Mouse (Mus musculus): ENCODE results near the gene Cep97.

Gene Cep97

GRCm38 (mm10) chr16:55894536-55894892 is 40.1 kb downstream of the Cep97 start:
- in situ Hi-C loops (cut with MboI; ENCODE audit: unreplicated experiment in 2 of 2), result loop anchor here in 1 of 2 experiments (5.0 to 25.0 kb wide), 2 partner anchors 53 to 818 kb away; partner anchors contain the start of gene Tfg

DNA sequence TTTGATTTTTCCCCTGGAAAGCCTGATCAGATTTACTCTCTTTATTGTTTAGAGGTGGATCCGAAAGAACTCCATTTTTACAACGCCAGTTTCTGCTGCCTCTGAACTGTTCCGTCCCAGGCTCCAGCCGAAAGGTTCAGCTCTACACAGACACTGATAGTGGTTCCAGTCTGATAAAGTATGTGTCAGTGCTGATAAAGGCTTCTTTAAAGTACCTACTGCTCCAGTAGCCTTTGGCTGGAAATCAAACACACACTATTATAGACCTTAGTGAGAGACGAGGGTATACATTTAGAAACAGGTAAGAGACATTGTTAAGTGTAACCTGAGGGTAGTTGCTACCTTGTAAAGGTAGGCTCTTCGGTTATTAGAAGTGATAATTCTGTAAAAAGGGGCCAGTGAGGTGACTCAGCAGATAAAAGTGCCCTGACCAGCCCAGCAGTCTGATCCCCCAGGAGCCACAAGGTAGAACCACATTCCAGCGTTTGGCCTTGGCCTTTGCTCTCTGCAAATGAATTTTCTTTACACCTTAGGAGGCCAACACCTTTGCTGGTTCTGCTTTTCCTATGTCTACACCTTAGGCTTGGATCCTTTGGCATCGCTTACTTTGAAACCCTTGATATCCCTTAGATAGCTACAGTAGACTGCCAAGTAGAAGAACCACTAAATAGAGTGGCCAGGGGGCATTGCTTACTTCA is 41.1 kb downstream of the Cep97 start:
- in situ Hi-C loops (cut with MboI; ENCODE audit: unreplicated experiment in 2 of 2), result loop anchor here in 1 of 2 experiments (5.0 to 25.0 kb wide), 2 partner anchors 54 to 819 kb away; partner anchors contain the start of gene Tfg

DNA sequence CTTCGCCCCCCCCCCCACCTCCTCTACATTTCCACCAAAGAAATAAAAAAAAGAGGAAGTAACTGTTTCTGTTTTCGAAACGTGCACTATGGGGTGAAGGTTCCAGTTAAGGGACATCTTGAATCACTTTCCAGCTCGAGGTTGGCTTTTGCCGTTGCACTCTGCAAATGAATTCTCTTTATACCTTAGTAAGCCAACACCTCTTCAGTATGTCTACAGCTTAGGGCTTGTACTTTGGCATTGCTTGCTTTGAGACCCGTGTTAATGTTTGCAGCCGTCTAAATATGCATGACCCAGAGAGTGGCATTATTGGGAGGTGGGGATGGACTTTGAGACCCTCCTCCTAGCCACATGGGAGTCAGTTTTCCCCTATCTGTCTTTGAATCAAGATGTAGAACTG is 42.2 kb downstream of the Cep97 start:
- in situ Hi-C loops (cut with MboI; ENCODE audit: unreplicated experiment in 2 of 2), result loop anchor here in 1 of 2 experiments (5.0 to 25.0 kb wide), 2 partner anchors 55 to 820 kb away; partner anchors contain the start of gene Tfg

DNA sequence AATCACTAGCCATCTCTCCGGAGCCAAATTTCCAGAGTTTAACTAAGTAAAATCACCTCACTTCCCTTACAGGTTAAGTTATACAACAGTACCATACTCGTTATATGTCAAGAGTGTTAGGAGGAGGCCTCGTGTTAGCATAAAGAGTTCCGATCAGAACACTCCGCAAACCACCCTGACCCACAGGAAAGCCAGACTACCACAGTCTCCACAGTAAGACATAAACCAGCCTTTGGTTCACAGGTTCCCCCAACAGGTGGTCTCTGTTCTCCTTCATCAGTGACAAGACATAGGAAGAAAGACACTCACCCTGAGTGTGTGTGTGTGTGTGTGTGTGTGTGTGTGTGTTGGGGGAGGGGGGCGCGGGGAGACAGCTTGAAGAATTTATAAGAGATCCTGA is 43.3 kb downstream of the Cep97 start:
- in situ Hi-C loops (cut with MboI; ENCODE audit: unreplicated experiment in 2 of 2), result loop anchor here in 1 of 2 experiments (5.0 to 25.0 kb wide), 2 partner anchors 56 to 821 kb away; partner anchors contain the start of gene Tfg

DNA sequence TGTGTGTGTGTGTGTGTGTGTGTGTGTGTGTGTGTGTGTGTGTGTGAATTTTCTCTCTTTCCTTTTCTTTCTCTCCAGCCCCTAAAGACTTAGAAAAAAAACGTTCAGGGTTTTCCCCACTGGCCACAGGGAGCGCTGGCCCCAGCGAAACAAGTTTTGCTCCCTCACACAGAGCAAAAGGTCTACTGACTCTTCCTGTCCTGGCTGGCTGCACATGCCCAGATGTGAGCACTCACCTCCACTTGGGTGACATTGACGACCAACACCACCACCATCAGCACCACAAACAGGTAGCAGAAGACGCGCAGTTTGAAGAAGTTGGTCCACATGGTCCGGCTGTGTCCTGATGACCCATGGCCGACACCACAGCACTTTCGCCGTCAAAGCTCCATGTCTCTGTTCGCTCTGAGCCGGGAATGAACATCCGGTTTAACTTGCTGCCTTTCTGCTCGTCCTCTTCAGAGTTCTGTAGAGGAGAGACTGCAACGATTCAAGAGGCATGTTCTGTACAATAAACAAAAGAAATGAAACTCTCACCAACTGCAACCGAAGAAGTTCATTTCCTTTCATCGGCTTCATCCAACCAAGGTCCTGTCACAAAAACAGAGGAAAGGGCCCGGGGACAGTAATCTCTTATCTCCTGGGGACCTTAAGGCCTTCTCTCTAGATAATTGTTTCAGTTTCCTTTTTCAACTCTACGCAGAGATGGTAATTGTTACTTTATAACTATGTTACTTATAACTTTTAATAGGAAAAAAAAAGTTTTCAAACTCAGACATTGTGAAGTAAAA is 44.1 kb downstream of the Cep97 start:
- in situ Hi-C loops (cut with MboI; ENCODE audit: unreplicated experiment in 2 of 2), result loop anchor here in 1 of 2 experiments (5.0 to 25.0 kb wide), 2 partner anchors 57 to 822 kb away; partner anchors contain the start of gene Tfg

DNA sequence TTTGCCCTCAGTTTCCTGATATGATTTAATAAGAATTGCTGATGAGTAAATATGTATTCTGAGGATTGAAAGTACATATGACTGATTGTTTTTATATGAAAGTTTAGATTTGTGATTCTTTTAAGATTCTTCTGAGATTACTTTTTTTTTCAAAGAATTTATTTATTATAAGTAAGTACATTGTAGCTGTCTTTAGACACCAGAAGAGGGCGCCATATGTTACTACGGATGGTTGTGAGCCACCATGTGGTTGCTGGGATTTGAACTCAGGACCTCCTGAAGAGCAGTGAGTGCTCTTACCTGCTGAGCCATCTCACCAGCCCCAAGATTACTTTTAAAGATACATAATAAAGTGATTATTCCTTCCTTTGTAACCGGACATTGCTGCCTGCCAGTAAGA is 45.2 kb downstream of the Cep97 start:
- in situ Hi-C loops (cut with MboI; ENCODE audit: unreplicated experiment in 2 of 2), result loop anchor here (5.0 to 25.0 kb wide), 5 partner anchors 178 to 1205 kb away; partner anchors contain the start of gene Tfg (in 1 of the 2)

- in situ Hi-C loops (cut with MboI; ENCODE audit: unreplicated experiment in 2 of 2), result loop anchor here (5.0 to 25.0 kb wide), 5 partner anchors 179 to 1206 kb away; partner anchors contain the start of gene Tfg (in 1 of the 2)
These were observed 46.1 kb downstream of the Cep97 start for GRCm38 (mm10) chr16:55888584-55888960.

DNA sequence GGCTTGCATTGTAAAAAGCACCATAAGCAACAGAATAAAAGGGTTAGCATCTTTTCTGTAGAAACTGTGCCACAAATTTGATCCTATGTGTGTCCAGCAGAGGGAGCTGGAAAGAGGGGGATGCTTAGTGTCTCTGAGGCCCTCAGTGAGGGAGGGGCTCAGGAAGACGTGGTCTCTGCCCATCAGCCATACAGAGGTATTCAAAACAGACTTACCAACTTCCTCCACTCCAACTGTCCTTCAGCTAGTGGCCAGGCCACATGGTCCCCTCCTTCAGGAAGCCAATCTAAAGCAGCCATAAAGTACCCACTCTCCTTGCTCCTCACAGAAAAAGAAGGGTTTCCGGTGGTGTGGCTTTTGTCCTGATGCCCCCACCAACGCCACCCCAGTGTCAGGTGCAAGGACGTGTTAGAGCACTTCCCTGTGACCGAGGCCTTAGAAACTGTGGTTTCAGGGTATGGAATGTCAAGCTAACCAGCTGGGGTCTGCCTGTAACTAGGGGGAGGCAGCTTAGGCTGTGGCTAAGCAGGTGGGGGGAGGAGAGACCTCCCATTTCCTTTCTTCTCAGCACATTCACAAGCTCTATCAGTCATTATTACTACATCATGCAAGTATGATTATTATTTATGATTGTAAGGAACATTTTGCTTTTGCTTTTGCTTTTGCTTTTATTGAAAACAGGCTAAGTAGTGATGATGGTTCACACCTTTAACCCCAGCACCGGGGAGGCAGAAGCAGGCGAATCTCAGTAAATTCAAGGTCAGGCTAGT is 46.7 kb downstream of the Cep97 start:
- in situ Hi-C loops (cut with MboI; ENCODE audit: unreplicated experiment in 2 of 2), result loop anchor here (5.0 to 25.0 kb wide), 5 partner anchors 179 to 1207 kb away; partner anchors contain the start of gene Tfg (in 1 of the 2)

DNA sequence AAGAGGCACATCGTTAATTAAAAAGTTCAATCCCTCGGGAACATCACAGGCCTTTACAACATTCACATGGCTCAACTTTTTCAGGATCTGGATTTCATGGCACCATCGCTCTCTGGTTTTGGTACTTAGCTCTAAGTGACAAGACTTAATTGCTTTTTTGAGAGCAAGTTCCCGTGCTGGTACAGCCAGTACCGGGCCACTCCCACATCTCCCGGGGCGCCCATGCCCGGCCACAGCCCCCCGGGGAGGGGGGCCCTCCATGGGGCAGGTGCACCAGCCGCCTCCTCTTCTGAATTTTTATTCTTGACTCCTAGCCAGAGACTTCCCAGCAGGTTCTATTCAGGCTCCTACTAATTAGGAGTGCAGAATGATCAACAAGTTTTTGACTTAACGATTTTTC is 50.4 kb downstream of the Cep97 start:
- in situ Hi-C loops (cut with MboI; ENCODE audit: unreplicated experiment in 2 of 2), result loop anchor here (5.0 to 25.0 kb wide), 5 partner anchors 248 to 1211 kb away; partner anchors contain the start of gene Tfg (in 1 of the 2)

GRCm38 (mm10) chr16:55876025-55876424 is 58.6 kb downstream of the Cep97 start:
- in situ Hi-C loops (cut with MboI; ENCODE audit: unreplicated experiment in 2 of 2), result loop anchor here in 1 of 2 experiments (25.0 kb wide), 1 partner anchor 836 kb away; the partner anchor contains the start of gene Tfg

DNA sequence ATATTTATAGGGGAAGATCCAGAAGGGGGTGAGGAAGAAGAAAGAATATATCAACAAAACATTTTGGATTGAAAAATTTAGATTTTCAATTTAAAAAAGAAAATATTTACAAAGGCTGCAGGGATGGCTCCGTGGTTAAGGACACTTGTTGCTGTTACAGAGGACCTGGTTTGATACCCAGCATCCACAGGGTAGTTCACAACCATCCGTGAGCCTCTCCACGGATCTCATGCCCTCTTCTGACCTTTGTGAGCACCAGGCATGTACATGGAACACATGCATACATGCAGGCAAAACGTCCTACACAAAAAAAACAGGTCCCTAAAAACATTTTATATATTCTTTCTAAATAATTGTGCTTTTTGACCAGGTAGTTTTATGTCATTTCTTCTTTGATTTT is 70.8 kb downstream of the Cep97 start:
- in situ Hi-C loops (cut with MboI; ENCODE audit: unreplicated experiment in 2 of 2), result loop anchor here (5.0 to 25.0 kb wide), 3 partner anchors 342 to 1223 kb away; no protein-coding TSS in a partner anchor

- in situ Hi-C loops (cut with MboI; ENCODE audit: unreplicated experiment in 2 of 2), result loop anchor here (5.0 to 25.0 kb wide), 3 partner anchors 341 to 1224 kb away; no protein-coding TSS in a partner anchor
These were observed 71.4 kb downstream of the Cep97 start for GRCm38 (mm10) chr16:55863149-55863815.

GRCm38 (mm10) chr16:55861104-55861503 is 73.6 kb downstream of the Cep97 start:
- in situ Hi-C loops (cut with MboI; ENCODE audit: unreplicated experiment in 2 of 2), result loop anchor here (5.0 to 25.0 kb wide), 3 partner anchors 339 to 1226 kb away; no protein-coding TSS in a partner anchor

DNA sequence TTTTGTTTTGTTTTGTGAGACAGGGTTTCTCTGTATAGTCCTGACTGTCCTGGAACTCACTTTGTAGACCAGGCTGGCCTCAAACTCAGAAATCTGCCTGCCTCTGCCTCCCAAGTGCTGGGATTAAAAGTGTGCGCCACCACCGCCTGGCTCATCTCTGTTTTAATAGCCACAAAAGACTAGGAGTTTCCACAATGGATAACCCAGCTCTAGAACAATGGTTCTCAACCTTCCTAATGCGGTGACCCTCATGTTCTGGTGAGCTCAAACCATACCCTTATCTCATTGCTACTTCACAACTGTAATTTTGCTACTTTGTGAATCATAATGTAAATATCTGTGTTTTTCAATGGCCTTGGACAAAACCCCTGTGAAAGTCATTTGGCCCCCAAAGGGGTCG is 75.2 kb downstream of the Cep97 start:
- in situ Hi-C loops (cut with MboI; ENCODE audit: unreplicated experiment in 2 of 2), result loop anchor here (5.0 to 25.0 kb wide), 3 partner anchors 337 to 1228 kb away; no protein-coding TSS in a partner anchor

DNA sequence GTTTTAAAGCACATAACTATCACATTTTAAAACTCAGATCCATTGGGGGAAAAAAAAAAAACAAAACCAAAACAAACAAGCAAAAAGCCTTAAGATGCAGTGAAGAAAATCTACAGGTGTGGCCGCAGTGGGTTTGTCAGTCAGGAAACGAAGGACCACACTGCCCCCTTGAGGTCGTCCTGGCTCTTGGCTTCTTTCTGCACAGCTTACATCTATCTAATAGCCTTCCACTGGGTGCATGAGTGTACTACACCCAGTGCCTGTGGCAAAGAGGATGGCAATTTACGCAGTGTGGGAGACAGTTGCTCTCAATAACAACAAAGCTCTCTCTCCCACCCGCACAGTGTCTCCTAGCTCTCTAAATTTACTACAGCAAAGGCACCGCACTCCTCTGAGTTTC is 76.2 kb downstream of the Cep97 start:
- in situ Hi-C loops (cut with MboI; ENCODE audit: unreplicated experiment in 2 of 2), result loop anchor here (5.0 to 25.0 kb wide), 3 partner anchors 336 to 1229 kb away; no protein-coding TSS in a partner anchor

- in situ Hi-C loops (cut with MboI; ENCODE audit: unreplicated experiment in 2 of 2), result loop anchor here (25.0 kb wide), 2 partner anchors 641 to 1234 kb away; no protein-coding TSS in a partner anchor
These were observed 81.5 kb downstream of the Cep97 start for GRCm38 (mm10) chr16:55852943-55853727.

DNA sequence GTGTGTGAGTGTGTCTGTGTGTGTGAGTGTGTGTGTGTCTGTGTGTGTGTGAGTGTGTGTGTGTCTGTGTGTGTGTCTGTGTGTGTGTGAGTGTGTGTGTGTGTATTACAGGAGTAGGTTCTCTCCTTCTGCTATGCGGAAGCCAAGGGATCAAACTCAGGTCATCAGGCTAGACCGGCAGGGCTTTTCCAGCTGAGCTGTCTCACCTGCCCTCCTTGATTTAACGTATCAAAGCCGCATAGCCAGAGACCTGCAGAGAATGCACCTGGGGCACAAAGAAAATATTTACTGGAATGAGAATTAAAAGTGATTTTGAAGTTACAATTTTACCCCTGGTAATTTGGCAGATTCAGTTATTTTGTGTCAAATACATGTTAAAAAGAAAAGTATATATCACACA is 82.1 kb downstream of the Cep97 start:
- in situ Hi-C loops (cut with MboI; ENCODE audit: unreplicated experiment in 2 of 2), result loop anchor here (25.0 kb wide), 2 partner anchors 640 to 1235 kb away; no protein-coding TSS in a partner anchor

GRCm38 (mm10) chr16:55850485-55850884 is 84.2 kb downstream of the Cep97 start:
- in situ Hi-C loops (cut with MboI; ENCODE audit: unreplicated experiment in 2 of 2), result loop anchor here (25.0 kb wide), 2 partner anchors 638 to 1237 kb away; no protein-coding TSS in a partner anchor
